Mouse (Mus musculus): ENCODE results near the gene Gba.

Gene Gba

DNA sequence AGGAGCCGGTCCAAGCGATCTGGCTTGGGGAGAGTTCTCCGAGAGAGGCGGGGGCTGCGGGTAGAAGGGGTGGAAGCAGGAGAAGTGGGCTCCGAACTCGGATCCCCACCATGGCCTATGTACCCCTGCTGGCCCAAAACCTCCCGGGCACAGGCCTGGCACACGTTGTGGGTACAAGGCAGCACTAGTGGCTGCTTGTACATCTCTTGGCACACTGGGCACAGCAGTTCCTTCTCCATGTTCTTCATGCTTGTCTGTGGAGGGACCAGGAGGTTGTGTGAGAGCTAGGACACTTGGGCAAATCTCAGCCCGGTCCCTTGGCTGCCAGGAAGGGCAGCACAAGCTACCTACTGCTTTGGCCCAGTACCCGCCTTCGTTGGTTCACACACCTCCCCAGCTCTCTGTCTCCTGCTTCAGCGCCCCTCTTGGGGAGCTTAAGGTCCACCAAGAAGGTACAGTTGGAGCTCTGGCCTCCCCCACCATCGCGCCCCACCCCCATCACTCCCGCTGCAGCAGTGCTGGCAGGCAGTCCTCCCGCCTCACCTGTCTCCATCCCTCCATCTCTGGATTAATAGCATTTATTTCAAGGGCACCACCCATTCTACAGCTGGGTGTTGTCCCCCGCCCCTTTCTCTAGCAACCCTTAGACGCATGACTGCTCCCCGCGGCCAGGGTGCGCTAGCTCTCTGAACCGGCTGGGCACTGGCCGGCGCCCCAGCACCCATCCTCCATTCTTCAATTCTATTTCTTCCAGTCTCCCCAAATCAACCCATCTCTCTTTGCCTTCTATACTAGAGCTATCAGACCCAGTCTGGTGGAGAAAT, 41.6 kb downstream of the Gba start:
- DNase-seq = peak in 1 of 2 experiments; percentile 45

DNA sequence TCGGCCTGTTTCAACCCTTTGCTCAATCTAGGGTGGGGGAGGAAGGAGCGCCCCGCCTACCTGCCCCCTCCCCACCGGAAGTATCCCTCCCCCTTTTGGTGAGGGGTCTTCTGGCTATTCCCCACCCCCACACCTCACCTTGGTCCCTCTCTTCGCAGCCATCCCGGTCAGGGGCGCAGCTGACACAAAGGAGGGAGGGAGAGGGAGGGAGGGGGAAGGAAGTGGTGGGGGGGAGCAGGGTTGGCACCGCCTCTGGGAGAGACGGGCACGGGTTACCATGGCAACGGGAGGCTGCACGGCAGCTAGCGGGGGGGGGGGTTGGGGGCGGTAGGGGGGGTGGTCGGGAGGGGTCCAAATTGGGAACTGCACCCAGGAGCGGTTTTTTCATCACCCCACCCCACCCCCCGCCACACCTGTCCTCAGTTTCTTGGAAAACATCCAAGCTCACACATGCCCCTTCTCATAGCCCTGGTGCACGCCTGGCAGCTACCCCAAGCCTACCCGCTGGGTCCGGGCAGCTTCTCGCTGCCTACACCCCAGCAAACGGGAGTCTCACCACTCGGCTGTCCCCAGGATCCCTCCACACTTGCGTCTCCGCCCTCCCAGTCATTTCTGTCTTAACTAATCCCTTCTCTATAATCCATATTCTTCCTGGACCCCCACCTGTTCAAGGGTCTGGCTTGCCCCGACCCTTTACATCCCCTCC, 42.4 kb downstream of the Gba start:
- peak in 1 of 2 experiments; percentile 20 for DNase-seq

DNA sequence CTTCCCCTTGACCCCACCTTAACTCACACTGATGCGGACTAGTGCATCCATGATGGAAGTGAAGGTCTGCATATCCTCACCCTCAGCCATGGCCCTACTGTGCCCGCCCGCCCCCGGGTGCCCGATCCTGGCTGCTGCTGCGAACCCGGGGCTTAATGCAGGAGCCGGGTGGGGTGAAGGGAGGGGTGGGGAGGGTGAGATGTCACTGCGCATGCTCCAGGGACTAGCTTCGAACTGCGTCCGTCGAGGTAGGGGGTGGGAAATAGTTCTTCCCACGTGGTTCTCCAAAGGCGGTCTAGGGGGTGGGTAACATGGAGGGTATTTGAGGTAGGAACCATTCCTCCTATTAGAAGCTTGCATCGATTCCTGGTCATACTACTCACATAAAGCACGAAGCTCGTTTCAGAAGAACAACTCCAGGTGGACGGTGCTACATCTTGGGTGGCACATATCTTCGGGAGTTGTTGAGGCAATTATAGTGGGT, 43.0 kb downstream of the Gba start, which contains the start of gene Krtcap2:
Gene Krtcap2 (plus strand): TSS at position 279 of the 484 bp plus-strand sequence.
- peak in 1 of 2 experiments; percentile 36 for DNase-seq

DNA sequence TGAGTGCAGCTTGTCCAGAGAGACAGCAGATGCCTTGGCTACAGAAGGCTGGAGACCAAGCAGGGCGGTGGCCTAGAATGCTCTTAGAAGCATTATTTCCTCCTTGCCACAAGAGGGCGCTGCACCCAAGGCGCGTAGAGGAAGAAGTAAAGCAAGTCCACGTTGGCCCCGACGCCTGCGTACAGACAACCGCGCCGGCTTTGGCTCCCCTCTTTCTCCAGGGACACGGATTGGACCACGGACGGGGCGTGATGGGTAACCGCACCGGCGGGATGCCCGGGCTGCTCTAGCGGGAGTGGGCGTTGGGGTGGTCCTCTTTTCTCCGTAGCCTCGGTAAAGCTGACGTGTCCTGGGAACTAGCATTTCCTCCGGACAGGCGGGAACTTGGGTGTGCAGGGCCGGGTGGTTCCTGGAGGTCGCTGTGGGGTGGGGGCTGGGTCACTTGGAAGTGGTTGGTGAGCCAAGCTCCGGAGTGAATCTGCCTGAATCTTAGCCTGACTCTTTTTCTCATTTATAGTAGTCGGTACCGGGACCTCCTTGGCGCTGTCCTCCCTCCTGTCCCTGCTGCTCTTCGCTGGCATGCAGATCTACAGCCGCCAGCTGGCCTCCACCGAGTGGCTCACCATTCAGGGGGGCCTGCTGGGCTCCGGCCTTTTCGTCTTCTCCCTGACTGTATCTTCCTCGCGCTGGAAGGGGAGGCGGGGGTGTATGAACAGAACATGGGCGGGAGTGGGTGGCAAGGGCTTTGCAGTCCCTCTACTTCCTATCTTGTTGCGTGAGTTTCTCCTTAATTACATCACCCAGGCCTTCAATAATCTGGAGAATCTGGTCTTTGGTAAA, 43.8 kb downstream of the Gba start, which contains the start of gene Trim46:
Gene Trim46 (minus strand): TSS at position 49 of the 840 bp plus-strand sequence.
- peak; percentile 89 to 92 for DNase-seq

DNA sequence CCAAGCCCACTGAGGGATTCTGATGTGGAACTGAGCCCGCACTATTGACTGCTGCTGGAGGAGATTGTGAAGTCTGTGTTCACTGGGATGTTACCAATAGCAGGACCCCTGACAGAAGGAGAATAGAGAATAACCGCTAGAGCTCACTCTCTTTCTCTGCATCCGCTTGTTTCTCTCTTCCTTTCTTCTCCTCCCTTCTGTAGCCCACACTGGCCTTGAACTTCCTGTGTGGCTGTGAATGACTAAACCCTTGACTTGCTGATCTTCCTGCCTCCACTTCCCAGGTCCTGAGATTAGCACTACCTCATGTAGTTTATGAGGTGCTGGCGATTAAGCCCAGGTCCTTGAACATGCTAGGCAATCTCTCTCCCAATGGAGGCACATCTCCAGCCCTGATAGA, 44.7 kb downstream of the Gba start:
- DNase-seq = no peak

DNA sequence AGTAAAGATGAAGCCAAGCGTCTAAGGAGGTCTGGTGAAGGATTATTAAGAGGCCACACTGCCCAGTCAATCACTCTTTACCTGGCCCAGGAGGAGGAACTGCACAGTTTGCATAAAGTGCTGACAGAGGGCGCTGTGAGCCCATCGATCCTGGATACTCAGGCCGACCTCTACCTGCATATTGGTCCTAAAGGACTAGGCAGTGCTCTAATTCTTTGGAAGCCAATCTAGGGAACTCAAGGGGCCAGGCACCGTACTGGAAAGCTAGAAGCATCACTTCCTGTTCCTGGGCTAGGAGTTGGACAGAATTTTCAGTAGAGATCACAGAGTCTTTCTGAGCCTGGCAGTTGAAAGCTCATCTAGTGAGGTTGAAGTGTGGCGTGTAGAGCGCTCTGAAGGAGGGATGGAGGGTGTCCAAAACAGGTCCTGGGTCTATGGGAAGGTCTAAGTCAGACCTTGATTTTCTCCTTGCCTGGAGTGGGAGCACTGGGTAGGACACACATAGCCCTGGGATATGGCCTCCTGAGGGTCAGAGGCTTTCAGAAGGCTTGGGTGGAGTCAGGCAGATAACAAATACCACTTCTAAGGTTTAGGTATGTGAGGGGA, 47.8 kb downstream of the Gba start:
- DNase-seq = peak; percentile 85 to 87

DNA sequence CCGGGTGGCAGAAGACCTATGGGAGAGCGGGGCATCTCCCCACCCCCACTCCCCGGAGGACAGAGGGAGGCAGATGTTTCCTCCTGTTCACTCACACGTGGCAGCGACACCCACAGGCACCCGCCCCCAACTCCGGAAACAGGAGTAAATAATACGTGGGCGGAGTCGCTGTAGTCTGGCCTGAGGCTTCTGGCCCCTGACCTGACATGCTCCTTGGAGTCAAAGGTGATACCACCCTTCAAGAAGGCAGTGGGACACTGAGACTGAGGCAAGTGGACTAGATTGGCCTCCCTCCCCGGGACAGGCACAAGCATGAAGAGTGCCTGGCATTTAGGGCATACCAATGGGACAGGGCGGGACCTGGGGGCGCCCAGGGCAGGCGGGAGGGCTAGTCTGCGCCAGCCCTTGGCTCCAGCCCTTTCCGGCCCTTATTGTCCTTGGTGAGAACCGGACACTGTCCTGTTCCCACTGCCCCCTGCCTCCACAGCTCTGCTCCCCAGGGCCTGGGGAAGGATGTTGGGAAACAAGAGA, 48.7 kb downstream of the Gba start:
- DNase-seq = peak; percentile 84 to 89

DNA sequence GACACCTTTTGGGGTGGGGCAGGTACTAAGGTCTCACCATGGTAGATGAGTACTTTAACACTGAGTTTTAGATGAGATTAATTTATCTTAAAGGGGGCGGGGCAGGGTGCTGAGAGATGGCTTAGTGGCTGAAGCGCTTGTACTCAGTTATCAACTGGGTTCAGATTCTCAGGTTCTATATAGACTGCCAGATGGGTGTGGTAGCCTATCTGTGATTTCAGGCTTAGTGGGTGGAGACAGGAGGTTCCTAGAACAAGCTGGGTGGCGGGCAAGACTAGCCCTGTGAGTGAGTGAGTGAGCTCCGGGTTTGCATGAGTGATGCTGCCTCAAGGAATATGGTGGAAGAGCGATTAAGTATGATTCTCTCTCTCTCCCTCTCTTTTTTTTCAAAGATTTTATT, 52.3 kb downstream of the Gba start:
- no peak for DNase-seq

DNA sequence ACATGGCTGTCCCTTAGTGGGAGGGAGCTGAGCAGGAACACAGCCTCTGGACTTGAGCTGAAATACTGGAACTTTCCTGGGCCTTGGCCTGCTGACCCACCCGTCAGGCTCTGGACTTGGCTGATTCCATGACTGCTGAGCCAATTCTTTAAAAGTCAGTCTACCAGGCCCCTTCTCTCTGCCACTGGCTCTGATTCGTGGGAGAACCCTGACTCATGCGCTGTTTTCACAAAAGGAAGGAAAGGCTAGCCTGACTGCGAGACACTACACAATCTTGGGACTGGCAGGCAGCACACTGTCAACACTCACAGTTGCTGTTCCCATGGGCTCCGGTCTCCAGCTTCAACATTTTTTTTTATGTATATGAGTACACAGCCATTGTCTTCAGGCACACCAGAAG, 53.4 kb downstream of the Gba start:
- no peak for DNase-seq
